Mouse (Mus musculus): ENCODE results near the gene Man2a2. TPM values are rescaled to one million over a fixed set of nuclear protein-coding genes. Genes with fewer than 3 reads are reported as not detected.

Man2a2 gene
- polyA plus RNA-seq, 1 experiment = 40.0 TPM

GRCm38 (mm10) chr7:80377471-80377870 is 6.3 kb upstream of the Man2a2 start:
- TF ChIP-seq CTCF (IDR thresholded peaks at IDR 0.05; ENCODE audit: control insufficient read depth, insufficient read depth, low read length) (peak; percentile 82), POLR2A (IDR thresholded peaks at IDR 0.05; ENCODE audit: borderline replicate concordance, control insufficient read depth, low read depth, low read length) (no peak)
- Histone ChIP-seq H3K27ac (ENCODE audit: control insufficient read depth, insufficient read depth, low read depth, low read length, poor library complexity) (no peak overlapping the region), H3K4me1 (ENCODE audit: control insufficient read depth, insufficient read depth, low read length) (peaks cover 7% of the 10 kb centered on the region), H3K4me3 (replicated peaks; ENCODE audit: control insufficient read depth, low read depth, low read length) (no peak overlapping the region)
- 41% methylated on average over 6 of the region's 6 CpGs for WGBS

GRCm38 (mm10) chr7:80376192-80376591 is 5.0 kb upstream of the Man2a2 start:
- H3K4me1 ChIP-seq (ENCODE audit: control insufficient read depth, insufficient read depth, low read length) = peaks cover 7% of the 10 kb centered on the region
- WGBS = 66% methylated on average over 10 of the region's 10 CpGs
- no peak overlapping the region for H3K4me3 ChIP-seq (replicated peaks; ENCODE audit: control insufficient read depth, low read depth, low read length)
- TF ChIP-seq CTCF (IDR thresholded peaks at IDR 0.05; ENCODE audit: control insufficient read depth, insufficient read depth, low read length) (no peak), POLR2A (IDR thresholded peaks at IDR 0.05; ENCODE audit: borderline replicate concordance, control insufficient read depth, low read depth, low read length) (no peak)
- peak overlapping the region; percentile 2; the same call in 1 of the 2 replicates for H3K27ac ChIP-seq (ENCODE audit: control insufficient read depth, insufficient read depth, low read depth, low read length, poor library complexity)

GRCm38 (mm10) chr7:80375376-80376039 is 4.3 kb upstream of the Man2a2 start:
- TF ChIP-seq CTCF (IDR thresholded peaks at IDR 0.05; ENCODE audit: control insufficient read depth, insufficient read depth, low read length) (no peak), POLR2A (IDR thresholded peaks at IDR 0.05; ENCODE audit: borderline replicate concordance, control insufficient read depth, low read depth, low read length) (no peak)
- Histone ChIP-seq H3K4me3 (replicated peaks; ENCODE audit: control insufficient read depth, low read depth, low read length) (no peak overlapping the region), H3K4me1 (ENCODE audit: control insufficient read depth, insufficient read depth, low read length) (peaks cover 7% of the 10 kb centered on the region), H3K27ac (ENCODE audit: control insufficient read depth, insufficient read depth, low read depth, low read length, poor library complexity) (peak overlapping the region; percentile 59)
- 21% methylated on average over 9 of the region's 9 CpGs for WGBS

- Histone ChIP-seq H3K4me1 (ENCODE audit: control insufficient read depth, insufficient read depth, low read length) (peaks cover 7% of the 10 kb centered on the region), H3K4me3 (replicated peaks; ENCODE audit: control insufficient read depth, low read depth, low read length) (no peak overlapping the region), H3K27ac (ENCODE audit: control insufficient read depth, insufficient read depth, low read depth, low read length, poor library complexity) (peak overlapping the region; percentile 82)
- WGBS = 79% methylated on average over 3 of the region's 3 CpGs
- TF ChIP-seq CTCF (IDR thresholded peaks at IDR 0.05; ENCODE audit: control insufficient read depth, insufficient read depth, low read length) (no peak), POLR2A (IDR thresholded peaks at IDR 0.05; ENCODE audit: borderline replicate concordance, control insufficient read depth, low read depth, low read length) (no peak)
Observed at GRCm38 (mm10) chr7:80374733-80375132, 3.6 kb upstream of the Man2a2 start.

- Histone ChIP-seq H3K4me1 (ENCODE audit: control insufficient read depth, insufficient read depth, low read length) (peaks cover 10% of the 10 kb centered on the region), H3K4me3 (replicated peaks; ENCODE audit: control insufficient read depth, low read depth, low read length) (no peak overlapping the region), H3K27ac (ENCODE audit: control insufficient read depth, insufficient read depth, low read depth, low read length, poor library complexity) (peak overlapping the region; percentile 82)
- WGBS = 30% methylated on average over 3 of the region's 3 CpGs
- 0 out of 2 replicates have a peak, but pooled peaks have one; percentile 6 for TF ChIP-seq CTCF (IDR thresholded peaks at IDR 0.05; ENCODE audit: control insufficient read depth, insufficient read depth, low read length)
- no peak for TF ChIP-seq POLR2A (IDR thresholded peaks at IDR 0.05; ENCODE audit: borderline replicate concordance, control insufficient read depth, low read depth, low read length)
Observed at GRCm38 (mm10) chr7:80374280-80374679, 3.1 kb upstream of the Man2a2 start.

- 5% methylated on average over 12 of the region's 12 CpGs for WGBS
- Histone ChIP-seq H3K27ac (ENCODE audit: control insufficient read depth, insufficient read depth, low read depth, low read length, poor library complexity) (peak overlapping the region; percentile 82), H3K4me1 (ENCODE audit: control insufficient read depth, insufficient read depth, low read length) (peaks cover 13% of the 10 kb centered on the region), H3K4me3 (replicated peaks; ENCODE audit: control insufficient read depth, low read depth, low read length) (no peak overlapping the region)
- TF ChIP-seq CTCF (IDR thresholded peaks at IDR 0.05; ENCODE audit: control insufficient read depth, insufficient read depth, low read length) (no peak), POLR2A (IDR thresholded peaks at IDR 0.05; ENCODE audit: borderline replicate concordance, control insufficient read depth, low read depth, low read length) (no peak)
Observed at GRCm38 (mm10) chr7:80373850-80374249, 2.7 kb upstream of the Man2a2 start.

GRCm38 (mm10) chr7:80373352-80373751 is 2.2 kb upstream of the Man2a2 start:
- TF ChIP-seq CTCF (IDR thresholded peaks at IDR 0.05; ENCODE audit: control insufficient read depth, insufficient read depth, low read length) (no peak), POLR2A (IDR thresholded peaks at IDR 0.05; ENCODE audit: borderline replicate concordance, control insufficient read depth, low read depth, low read length) (no peak)
- Histone ChIP-seq H3K4me3 (replicated peaks; ENCODE audit: control insufficient read depth, low read depth, low read length) (no peak overlapping the region), H3K4me1 (ENCODE audit: control insufficient read depth, insufficient read depth, low read length) (peaks cover 16% of the 10 kb centered on the region), H3K27ac (ENCODE audit: control insufficient read depth, insufficient read depth, low read depth, low read length, poor library complexity) (peak overlapping the region; percentile 82)
- WGBS = 19% methylated on average over 4 of the region's 4 CpGs

GRCm38 (mm10) chr7:80372667-80373066 is 1.5 kb upstream of the Man2a2 start:
- 26% methylated on average over 2 of the region's 2 CpGs for WGBS
- H3K27ac ChIP-seq (ENCODE audit: control insufficient read depth, insufficient read depth, low read depth, low read length, poor library complexity) = no peak overlapping the region; the same call in 1 of the 2 replicates
- no peak overlapping the region for H3K4me3 ChIP-seq (replicated peaks; ENCODE audit: control insufficient read depth, low read depth, low read length)
- H3K4me1 ChIP-seq (ENCODE audit: control insufficient read depth, insufficient read depth, low read length) = peaks cover 16% of the 10 kb centered on the region
- no peak for TF ChIP-seq POLR2A (IDR thresholded peaks at IDR 0.05; ENCODE audit: borderline replicate concordance, control insufficient read depth, low read depth, low read length)
- TF ChIP-seq CTCF (IDR thresholded peaks at IDR 0.05; ENCODE audit: control insufficient read depth, insufficient read depth, low read length) = no peak
